Mouse (Mus musculus) c-Kit-positive CD71-negative TER-119-negative erythroid progenitor cells, embryonic 14.5 days (primary cell): ENCODE data around the gene Exph5.

Experiments
- DNase-seq: peaks from one replicate; pipeline ENCODE4 v3.0.0-alpha.2; 2013; ENCODE audit warnings: low read depth

Exph5 gene

GRCm38 (mm10) chr9:53320894-53321650 is 19.6 kb downstream of the Exph5 start:
- DNase-seq = no peak

- DNase-seq = no peak
These were observed 20.2 kb downstream of the Exph5 start for GRCm38 (mm10) chr9:53321683-53322082.

- no peak for DNase-seq
These were observed 22.2 kb downstream of the Exph5 start for GRCm38 (mm10) chr9:53323419-53324251.

- DNase-seq = no peak
These were observed 24.1 kb downstream of the Exph5 start for GRCm38 (mm10) chr9:53325363-53326090.

GRCm38 (mm10) chr9:53328203-53328602 is 26.7 kb downstream of the Exph5 start:
- no peak for DNase-seq

GRCm38 (mm10) chr9:53329301-53330206 is 28.1 kb downstream of the Exph5 start:
- no peak for DNase-seq

- DNase-seq = no peak
These were observed 28.8 kb downstream of the Exph5 start for GRCm38 (mm10) chr9:53330247-53330646.

GRCm38 (mm10) chr9:53333436-53333835 is 32.0 kb downstream of the Exph5 start:
- DNase-seq = no peak

GRCm38 (mm10) chr9:53335131-53335530 is 33.7 kb downstream of the Exph5 start:
- DNase-seq = no peak

GRCm38 (mm10) chr9:53339603-53340002 is 38.1 kb downstream of the Exph5 start:
- no peak for DNase-seq

GRCm38 (mm10) chr9:53340328-53340916 is 39.0 kb downstream of the Exph5 start:
- no peak for DNase-seq

GRCm38 (mm10) chr9:53340969-53341368 is 39.5 kb downstream of the Exph5 start:
- DNase-seq = no peak

GRCm38 (mm10) chr9:53341981-53342380 is 40.5 kb downstream of the Exph5 start:
- no peak for DNase-seq

- no peak for DNase-seq
These were observed 43.4 kb downstream of the Exph5 start for GRCm38 (mm10) chr9:53344646-53345432.

- no peak for DNase-seq
These were observed 44.3 kb downstream of the Exph5 start for GRCm38 (mm10) chr9:53345728-53346127.

GRCm38 (mm10) chr9:53346402-53346801 is 44.9 kb downstream of the Exph5 start:
- no peak for DNase-seq

- no peak for DNase-seq
These were observed 47.7 kb downstream of the Exph5 start for GRCm38 (mm10) chr9:53349211-53349610.

GRCm38 (mm10) chr9:53350331-53350730 is 48.9 kb downstream of the Exph5 start:
- no peak for DNase-seq

GRCm38 (mm10) chr9:53351899-53352298 is 50.4 kb downstream of the Exph5 start:
- DNase-seq = no peak

- no peak for DNase-seq
These were observed 51.7 kb downstream of the Exph5 start for GRCm38 (mm10) chr9:53353161-53353560.
